Mouse (Mus musculus) erythroblast, embryonic 14.5 days (primary cell): ENCODE data around the gene Pecr. TPM values are rescaled to one million over a fixed set of nuclear protein-coding genes. Genes with fewer than 3 reads are reported as not detected.

Experiments used
- H3K27me3 ChIP-seq: 2 replicates; pipeline ENCODE4 v1.6.1; 2012; ENCODE audit warnings: inconsistent platforms; ENCODE audit not compliant: control insufficient read depth
- H3K36me3 ChIP-seq: 2 replicates; pipeline ENCODE4 v1.6.1; 2012; ENCODE audit warnings: mild to moderate bottlenecking, inconsistent platforms; ENCODE audit not compliant: control insufficient read depth
- H3K4me1 ChIP-seq: 2 replicates; pipeline ENCODE4 v1.6.1; 2012; ENCODE audit warnings: inconsistent platforms; ENCODE audit not compliant: control insufficient read depth
- H3K4me3 ChIP-seq: replicated peaks from 2 replicates; pipeline ENCODE3; 2012; ENCODE audit warnings: moderate library complexity, mild to moderate bottlenecking, inconsistent platforms
- H3K9me3 ChIP-seq: 2 replicates; pipeline ENCODE4 v1.6.1; 2012; ENCODE audit warnings: low read length, inconsistent platforms, mixed read lengths; ENCODE audit not compliant: control insufficient read depth
- GATA1 ChIP-seq: IDR thresholded peaks from 2 replicates; pipeline ENCODE4 v1.6.1; 2012; ENCODE audit warnings: low read length, inconsistent platforms, mixed read lengths
- TAL1 ChIP-seq: IDR thresholded peaks from 3 replicates; pipeline ENCODE4 v1.6.1; 2012; ENCODE audit warnings: low read length, inconsistent platforms, mixed read lengths
- polyA plus RNA-seq: library from polyadenylated mRNA; stranded (reverse); fragments of >175 nt; gene quantifications from 2 replicates; pipeline ENCODE4 v1.2.3, GENCODE M21; 2012

Pecr gene
- polyA plus RNA-seq, result 0.23 and 0.28 TPM in 2 replicates

DNA sequence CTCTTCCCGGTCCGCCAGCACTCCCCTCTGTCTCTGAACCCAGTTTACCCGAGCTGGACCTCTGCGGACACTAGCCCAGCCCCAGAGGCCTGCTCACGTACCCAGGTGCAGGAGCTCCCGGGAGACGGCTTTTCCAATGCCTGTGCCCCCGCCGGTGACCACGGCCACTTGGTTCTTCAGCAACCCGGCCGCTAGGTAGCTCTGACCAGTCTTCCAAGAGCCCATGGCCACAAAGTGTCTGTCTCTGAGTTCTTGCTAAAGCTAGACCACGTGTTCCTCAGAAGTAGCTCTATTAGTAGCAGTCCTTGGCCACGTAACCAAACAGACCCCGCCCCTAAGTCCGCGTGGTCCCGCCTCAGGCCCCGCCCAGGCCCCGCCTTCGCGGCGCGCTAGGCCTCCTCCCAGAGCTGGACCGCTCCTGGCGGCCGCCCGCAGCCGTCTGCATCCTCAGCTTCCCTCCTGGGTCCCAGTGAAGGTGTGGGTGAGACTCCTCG, at the start of gene Pecr, which contains the start of gene Tmem169:
Pecr (minus strand) TSS at position 323 of the 494 bp plus-strand sequence.
Tmem169 (plus strand) TSS at position 378 of the 494 bp plus-strand sequence.
- TF ChIP-seq GATA1 (no peak), TAL1 (no peak)
- H3K4me1 ChIP-seq, result peaks cover 14% of the 10 kb centered on the region
- H3K36me3 ChIP-seq, result no peaks in the 10 kb centered on the region
- H3K27me3 ChIP-seq, result peaks cover 31% of the 10 kb centered on the region
- H3K9me3 ChIP-seq, result no peaks in the 10 kb centered on the region
- H3K4me3 ChIP-seq, result peak within 1 kb of the TSS; percentile 66

DNA sequence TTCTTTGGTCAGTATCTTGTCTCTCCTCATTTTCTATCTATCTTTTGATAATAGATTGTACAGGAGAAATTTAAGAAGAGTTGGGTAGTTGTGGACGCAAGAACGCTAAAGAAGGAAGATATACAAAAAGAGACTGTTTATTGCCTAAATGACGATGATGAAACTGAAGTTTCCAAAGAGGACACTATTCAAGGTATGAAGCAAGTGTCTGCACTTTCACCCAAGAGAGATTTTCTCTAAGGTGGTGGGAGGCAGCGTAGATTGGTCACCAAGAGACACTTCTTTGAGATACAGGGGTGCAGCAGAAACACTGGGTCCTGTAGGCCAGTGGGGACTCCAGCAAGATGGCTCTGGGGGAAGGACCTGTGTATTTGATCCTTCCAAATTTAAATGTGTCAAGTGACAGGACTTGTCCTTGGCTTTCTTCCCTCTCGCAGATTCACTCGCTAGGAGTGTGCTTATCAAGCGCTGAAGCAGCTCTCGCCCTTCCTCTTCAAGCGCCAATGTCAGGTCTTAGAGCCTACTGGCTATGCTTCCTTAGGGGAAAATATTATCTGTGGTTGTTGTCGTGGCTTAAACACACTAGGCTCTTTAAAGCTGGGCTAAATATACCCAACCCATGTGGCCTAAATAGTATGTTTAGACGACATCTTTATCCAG, 42.2 kb upstream of the Pecr start:
- TF ChIP-seq GATA1 (no peak), TAL1 (no peak)
- H3K36me3 ChIP-seq, result peaks cover 61% of the 10 kb centered on the region

GRCm38 (mm10) chr1:72323248-72323647, 39.1 kb upstream of the Pecr start:
- no peaks in the 10 kb centered on the region for H3K27me3 ChIP-seq
- H3K36me3 ChIP-seq, result peaks cover 62% of the 10 kb centered on the region
- no peaks in the 10 kb centered on the region for H3K4me1 ChIP-seq
- TF ChIP-seq TAL1, result no peak
- TF ChIP-seq GATA1, result no peak
- H3K9me3 ChIP-seq, result no peaks in the 10 kb centered on the region
- H3K4me3 ChIP-seq, result no peak overlapping the region

More for the DNA sequence above, 42.2 kb upstream of the Pecr start:
- Histone ChIP-seq H3K4me3 (no peak overlapping the region), H3K4me1 (no peaks in the 10 kb centered on the region), H3K9me3 (no peaks in the 10 kb centered on the region), H3K27me3 (no peaks in the 10 kb centered on the region)

DNA sequence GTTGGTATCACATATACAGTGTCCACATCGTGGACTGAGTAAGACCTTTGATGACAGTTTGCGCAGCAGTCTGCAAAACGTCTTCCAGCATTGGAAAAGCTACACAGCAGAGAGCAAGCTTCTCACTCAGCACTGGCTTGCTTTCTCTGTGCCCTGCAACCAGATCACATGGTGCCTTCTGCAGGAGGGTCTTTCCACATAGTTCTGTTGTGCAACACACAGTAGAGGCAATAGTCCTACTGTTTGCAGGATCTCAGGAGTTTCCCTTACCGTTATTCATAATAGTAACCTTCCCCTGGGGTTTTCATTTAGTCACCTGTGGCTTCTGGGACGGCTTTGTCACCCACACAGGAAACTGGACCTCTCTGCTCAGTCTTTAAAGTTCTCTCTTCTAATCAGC, 36.6 kb upstream of the Pecr start:
- Histone ChIP-seq H3K27me3 (no peaks in the 10 kb centered on the region), H3K4me1 (no peaks in the 10 kb centered on the region), H3K9me3 (no peaks in the 10 kb centered on the region), H3K4me3 (no peak overlapping the region), H3K36me3 (peaks cover 54% of the 10 kb centered on the region)
- TF ChIP-seq TAL1 (no peak), GATA1 (no peak)

DNA sequence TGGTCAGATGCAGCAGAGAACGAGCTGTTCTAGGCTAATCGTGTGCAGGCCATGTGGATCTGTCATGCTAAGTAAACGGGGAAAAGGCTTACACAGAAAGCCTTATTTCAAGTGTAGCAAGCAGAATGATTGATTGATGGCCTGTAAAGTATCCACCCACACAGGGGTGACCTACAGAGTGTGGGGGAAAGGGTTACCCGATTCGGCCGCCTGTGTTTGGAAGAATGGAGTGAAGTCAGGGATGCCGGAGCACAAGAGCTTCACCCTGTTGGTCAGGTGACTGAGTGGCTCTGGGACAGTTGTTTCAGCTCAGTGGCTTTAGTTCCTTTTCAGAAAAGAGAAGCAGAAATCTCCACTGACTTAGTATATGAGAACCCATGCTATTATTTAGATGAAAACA, 32.8 kb upstream of the Pecr start:
- Histone ChIP-seq H3K4me1 (peaks cover 3% of the 10 kb centered on the region), H3K27me3 (no peaks in the 10 kb centered on the region), H3K36me3 (peaks cover 57% of the 10 kb centered on the region), H3K4me3 (no peak overlapping the region), H3K9me3 (no peaks in the 10 kb centered on the region)
- TF ChIP-seq TAL1, result no peak
- TF ChIP-seq GATA1, result no peak

GRCm38 (mm10) chr1:72316409-72316808, 32.3 kb upstream of the Pecr start:
- Histone ChIP-seq H3K4me1 (peaks cover 3% of the 10 kb centered on the region), H3K4me3 (no peak overlapping the region), H3K36me3 (peaks cover 59% of the 10 kb centered on the region), H3K9me3 (no peaks in the 10 kb centered on the region), H3K27me3 (no peaks in the 10 kb centered on the region)
- TF ChIP-seq TAL1 (no peak), GATA1 (no peak)

DNA sequence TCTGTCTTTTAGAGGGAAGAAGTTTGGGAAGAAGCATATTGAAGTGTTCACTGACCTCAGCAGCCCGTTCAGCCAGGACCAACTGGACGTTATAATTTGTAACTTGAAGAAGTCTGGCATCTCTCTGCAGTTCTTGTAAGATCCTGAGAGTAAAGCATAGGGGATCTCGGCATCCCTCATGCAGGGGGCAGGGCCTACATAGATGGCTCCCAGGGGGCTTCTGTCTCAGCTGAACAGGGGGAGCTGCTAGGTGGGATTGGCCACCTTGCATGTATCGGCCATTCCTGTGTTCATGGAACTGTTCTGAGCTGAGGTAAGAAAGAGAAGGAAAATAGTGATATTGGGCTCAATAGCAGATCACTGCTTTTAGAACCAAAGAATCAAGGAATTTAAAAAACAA, 31.3 kb upstream of the Pecr start:
- no peaks in the 10 kb centered on the region for H3K27me3 ChIP-seq

DNA sequence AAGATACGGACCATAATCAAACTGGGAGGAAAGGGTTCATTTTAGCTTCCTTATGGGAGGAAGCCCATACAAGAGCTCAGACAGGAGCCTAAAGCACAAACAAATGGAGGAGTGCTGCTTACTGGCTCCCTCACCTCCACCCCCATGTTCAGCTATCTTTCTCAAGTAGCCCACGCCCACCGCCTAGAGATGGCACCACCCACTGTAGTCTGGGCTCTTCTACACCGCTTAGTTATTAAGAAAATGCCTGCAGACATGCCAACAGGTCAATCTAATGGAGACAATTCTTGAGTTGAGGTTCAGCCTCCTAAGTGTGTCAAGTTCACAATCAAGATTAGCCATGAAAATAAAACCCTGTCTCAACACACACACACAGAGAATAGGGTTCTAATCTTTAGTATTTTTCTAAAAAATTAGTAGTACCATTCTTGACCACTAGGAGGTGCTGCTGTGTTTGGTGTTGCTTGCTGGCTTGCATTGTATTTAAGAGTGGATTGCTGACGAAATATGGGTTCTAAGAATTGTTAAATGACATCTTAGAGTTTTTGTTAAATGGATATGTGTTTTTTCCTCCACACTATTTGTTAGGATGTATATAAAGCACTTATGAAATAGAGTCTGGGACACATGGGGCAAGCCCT, 29.4 kb upstream of the Pecr start:
- H3K4me3 ChIP-seq, result no peak overlapping the region
- H3K4me1 ChIP-seq, result peaks cover 3% of the 10 kb centered on the region
- TF ChIP-seq GATA1 (no peak), TAL1 (no peak)
- peaks cover 39% of the 10 kb centered on the region for H3K36me3 ChIP-seq
- no peaks in the 10 kb centered on the region for H3K27me3 ChIP-seq
- H3K9me3 ChIP-seq, result no peaks in the 10 kb centered on the region

More for the DNA sequence above, 31.3 kb upstream of the Pecr start:
- no peaks in the 10 kb centered on the region for H3K9me3 ChIP-seq
- TF ChIP-seq TAL1 (no peak), GATA1 (no peak)
- peaks cover 52% of the 10 kb centered on the region for H3K36me3 ChIP-seq
- H3K4me1 ChIP-seq, result peaks cover 3% of the 10 kb centered on the region
- no peak overlapping the region for H3K4me3 ChIP-seq

DNA sequence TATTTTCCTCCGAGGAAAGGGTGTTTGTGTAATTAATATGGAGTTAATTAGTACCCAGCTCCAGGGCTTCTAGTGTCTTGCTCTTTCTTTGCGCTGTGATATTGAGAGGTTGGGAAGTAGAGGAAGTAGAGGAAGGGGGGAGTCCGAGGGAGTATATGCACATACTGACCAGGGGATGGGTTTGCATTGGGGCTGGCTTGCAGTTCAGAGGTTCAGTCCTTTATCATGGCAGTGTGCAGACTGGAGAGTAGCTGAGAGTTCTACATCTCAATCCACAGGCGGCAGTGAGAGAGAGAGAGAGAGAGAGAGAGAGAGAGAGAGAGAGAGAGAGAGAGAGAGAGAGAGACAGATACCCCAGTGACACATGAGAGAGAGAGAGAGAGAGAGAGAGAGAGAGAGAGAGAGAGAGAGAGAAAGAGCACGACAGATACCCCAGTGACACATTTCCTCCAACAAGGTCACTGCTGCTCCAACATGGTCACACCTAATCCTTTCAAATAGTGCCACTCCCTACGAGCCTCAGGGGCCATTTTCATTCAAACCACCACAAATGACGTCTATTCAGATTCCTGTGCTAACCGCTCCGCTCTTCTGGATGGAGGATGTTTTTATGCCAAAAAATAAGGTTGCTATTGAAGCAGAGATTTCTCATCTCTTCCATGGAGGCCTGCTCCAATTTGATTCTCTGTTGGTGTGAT, 28.7 kb upstream of the Pecr start:
- peaks cover 9% of the 10 kb centered on the region for H3K4me1 ChIP-seq
- H3K9me3 ChIP-seq, result no peaks in the 10 kb centered on the region
- H3K27me3 ChIP-seq, result no peaks in the 10 kb centered on the region
- no peak overlapping the region for H3K4me3 ChIP-seq
- H3K36me3 ChIP-seq, result peaks cover 34% of the 10 kb centered on the region
- no peak for TF ChIP-seq GATA1
- TF ChIP-seq TAL1, result no peak
